Mouse (Mus musculus): ENCODE results near the gene Togaram1. TPM values are rescaled to one million over a fixed set of nuclear protein-coding genes. Genes with fewer than 3 reads are reported as not detected.

The Togaram1 gene
- polyA plus RNA-seq, 1 experiment from 2014 or later, result 26.4 TPM

GRCm38 (mm10) chr12:64968067-64968466 lies 2.5 kb downstream of the Togaram1 start:
- 11% methylated on average over 2 of the region's 2 CpGs for WGBS
- Histone ChIP-seq H3K4me3 (replicated peaks; ENCODE audit: low read length) (peak overlapping the region; percentile 88), H3K36me3 (replicated peaks; ENCODE audit: control insufficient read depth, insufficient read depth) (peaks cover 5% of the 10 kb centered on the region; the same call in 1 of the 2 replicates), H3K4me1 (replicated peaks; ENCODE audit: control insufficient read depth, insufficient read depth, low read length) (peaks cover 58% of the 10 kb centered on the region), H3K27me3 (ENCODE audit: control insufficient read depth, insufficient read depth, low read length) (no peaks in the 10 kb centered on the region), H3K9ac (peak overlapping the region; percentile 86), H3K9me3 (ENCODE audit: control insufficient read depth, low read length) (no peaks in the 10 kb centered on the region), H3K27ac (no peak overlapping the region), H3K4me2 (replicated peaks) (peak overlapping the region; percentile 98)
- ATAC-seq (ENCODE audit: low FRiP score) (no peak), DNase-seq (ENCODE audit: low spot score) (no peak)

- ATAC-seq (ENCODE audit: low FRiP score) (no peak), DNase-seq (ENCODE audit: low spot score) (no peak)
- Histone ChIP-seq H3K4me3 (replicated peaks; ENCODE audit: low read length) (no peak overlapping the region), H3K4me2 (replicated peaks) (peak overlapping the region; percentile 98), H3K4me1 (replicated peaks; ENCODE audit: control insufficient read depth, insufficient read depth, low read length) (peaks cover 60% of the 10 kb centered on the region), H3K27ac (no peak overlapping the region), H3K36me3 (replicated peaks; ENCODE audit: control insufficient read depth, insufficient read depth) (peaks cover 5% of the 10 kb centered on the region; the same call in 1 of the 2 replicates), H3K27me3 (ENCODE audit: control insufficient read depth, insufficient read depth, low read length) (no peaks in the 10 kb centered on the region), H3K9ac (0 out of 2 replicates have a peak overlapping the region, but pooled peaks have one; percentile 25), H3K9me3 (ENCODE audit: control insufficient read depth, low read length) (no peaks in the 10 kb centered on the region)
Observed at GRCm38 (mm10) chr12:64971399-64971798, 5.8 kb downstream of the Togaram1 start.

GRCm38 (mm10) chr12:64972063-64972462 lies 6.5 kb downstream of the Togaram1 start:
- Histone ChIP-seq H3K9ac (no peak overlapping the region), H3K36me3 (replicated peaks; ENCODE audit: control insufficient read depth, insufficient read depth) (peaks cover 11% of the 10 kb centered on the region), H3K9me3 (ENCODE audit: control insufficient read depth, low read length) (no peaks in the 10 kb centered on the region), H3K4me3 (replicated peaks; ENCODE audit: low read length) (no peak overlapping the region), H3K4me1 (replicated peaks; ENCODE audit: control insufficient read depth, insufficient read depth, low read length) (peaks cover 55% of the 10 kb centered on the region), H3K27ac (no peak overlapping the region), H3K27me3 (ENCODE audit: control insufficient read depth, insufficient read depth, low read length) (no peaks in the 10 kb centered on the region), H3K4me2 (replicated peaks) (peak overlapping the region; percentile 98)
- ATAC-seq (ENCODE audit: low FRiP score), result no peak
- no peak for DNase-seq (ENCODE audit: low spot score)
- WGBS, result 83% methylated on average over 6 of the region's 6 CpGs

- no peak for ATAC-seq (ENCODE audit: low FRiP score)
- WGBS, result 76% methylated on average over 6 of the region's 6 CpGs
Observed at GRCm38 (mm10) chr12:64975558-64975957, 10.0 kb downstream of the Togaram1 start.

GRCm38 (mm10) chr12:64976191-64976590 lies 10.6 kb downstream of the Togaram1 start:
- Histone ChIP-seq H3K27me3 (ENCODE audit: control insufficient read depth, insufficient read depth, low read length) (no peaks in the 10 kb centered on the region), H3K4me3 (replicated peaks; ENCODE audit: low read length) (no peak overlapping the region), H3K4me2 (replicated peaks) (no peak overlapping the region), H3K9ac (no peak overlapping the region), H3K36me3 (replicated peaks; ENCODE audit: control insufficient read depth, insufficient read depth) (peaks cover 43% of the 10 kb centered on the region), H3K27ac (no peak overlapping the region), H3K9me3 (ENCODE audit: control insufficient read depth, low read length) (no peaks in the 10 kb centered on the region), H3K4me1 (replicated peaks; ENCODE audit: control insufficient read depth, insufficient read depth, low read length) (peaks cover 20% of the 10 kb centered on the region)
- DNase-seq (ENCODE audit: low spot score) (no peak), ATAC-seq (ENCODE audit: low FRiP score) (no peak)
- WGBS, result 80% methylated on average over 1 of the region's 1 CpGs

More at GRCm38 (mm10) chr12:64975558-64975957, 10.0 kb downstream of the Togaram1 start:
- no peaks in the 10 kb centered on the region for H3K27me3 ChIP-seq (ENCODE audit: control insufficient read depth, insufficient read depth, low read length)
- H3K9ac ChIP-seq, result no peak overlapping the region
- DNase-seq (ENCODE audit: low spot score), result no peak
- H3K9me3 ChIP-seq (ENCODE audit: control insufficient read depth, low read length), result no peaks in the 10 kb centered on the region
- H3K4me1 ChIP-seq (replicated peaks; ENCODE audit: control insufficient read depth, insufficient read depth, low read length), result peaks cover 27% of the 10 kb centered on the region
- H3K36me3 ChIP-seq (replicated peaks; ENCODE audit: control insufficient read depth, insufficient read depth), result peaks cover 41% of the 10 kb centered on the region
- H3K4me3 ChIP-seq (replicated peaks; ENCODE audit: low read length), result no peak overlapping the region
- H3K4me2 ChIP-seq (replicated peaks), result no peak overlapping the region
- H3K27ac ChIP-seq, result no peak overlapping the region

GRCm38 (mm10) chr12:64977518-64977917 lies 11.9 kb downstream of the Togaram1 start:
- no peak overlapping the region for H3K9ac ChIP-seq
- H3K9me3 ChIP-seq (ENCODE audit: control insufficient read depth, low read length), result no peaks in the 10 kb centered on the region
- H3K4me1 ChIP-seq (replicated peaks; ENCODE audit: control insufficient read depth, insufficient read depth, low read length), result peaks cover 9% of the 10 kb centered on the region; the same call in 1 of the 2 replicates
- no peaks in the 10 kb centered on the region for H3K27me3 ChIP-seq (ENCODE audit: control insufficient read depth, insufficient read depth, low read length)
- DNase-seq (ENCODE audit: low spot score) (no peak), ATAC-seq (ENCODE audit: low FRiP score) (no peak)
- H3K27ac ChIP-seq, result no peak overlapping the region
- H3K4me2 ChIP-seq (replicated peaks), result no peak overlapping the region
- WGBS, result 89% methylated on average over 1 of the region's 1 CpGs
- peaks cover 53% of the 10 kb centered on the region for H3K36me3 ChIP-seq (replicated peaks; ENCODE audit: control insufficient read depth, insufficient read depth)
- no peak overlapping the region for H3K4me3 ChIP-seq (replicated peaks; ENCODE audit: low read length)

- 93% methylated on average over 3 of the region's 3 CpGs for WGBS
- peaks cover 83% of the 10 kb centered on the region for H3K36me3 ChIP-seq (replicated peaks; ENCODE audit: control insufficient read depth, insufficient read depth)
Observed at GRCm38 (mm10) chr12:65007725-65008124, 42.1 kb downstream of the Togaram1 start.

GRCm38 (mm10) chr12:65022842-65023241 lies 57.2 kb downstream of the Togaram1 start:
- H3K9me3 ChIP-seq (ENCODE audit: control insufficient read depth, low read length), result no peaks in the 10 kb centered on the region
- no peak for ATAC-seq (ENCODE audit: low FRiP score)
- DNase-seq (ENCODE audit: low spot score), result no peak

More at GRCm38 (mm10) chr12:65007725-65008124, 42.1 kb downstream of the Togaram1 start:
- Histone ChIP-seq H3K27me3 (ENCODE audit: control insufficient read depth, insufficient read depth, low read length) (no peaks in the 10 kb centered on the region), H3K4me1 (replicated peaks; ENCODE audit: control insufficient read depth, insufficient read depth, low read length) (no peaks in the 10 kb centered on the region), H3K27ac (no peak overlapping the region), H3K4me2 (replicated peaks) (no peak overlapping the region), H3K4me3 (replicated peaks; ENCODE audit: low read length) (no peak overlapping the region), H3K9me3 (ENCODE audit: control insufficient read depth, low read length) (no peaks in the 10 kb centered on the region), H3K9ac (no peak overlapping the region)
- DNase-seq (ENCODE audit: low spot score) (no peak), ATAC-seq (ENCODE audit: low FRiP score) (no peak)

GRCm38 (mm10) chr12:65035839-65036189 lies 70.2 kb downstream of the Togaram1 start:
- DNase-seq (ENCODE audit: low spot score) (no peak), ATAC-seq (ENCODE audit: low FRiP score) (no peak; the same call in 1 of the 2 replicates)
- no peaks in the 10 kb centered on the region for H3K36me3 ChIP-seq (replicated peaks; ENCODE audit: control insufficient read depth, insufficient read depth)
- no peaks in the 10 kb centered on the region for H3K27me3 ChIP-seq (ENCODE audit: control insufficient read depth, insufficient read depth, low read length)
- H3K27ac ChIP-seq, result no peak overlapping the region
- peak overlapping the region; percentile 66 for H3K4me2 ChIP-seq (replicated peaks)
- H3K9me3 ChIP-seq (ENCODE audit: control insufficient read depth, low read length), result no peaks in the 10 kb centered on the region
- H3K9ac ChIP-seq, result peak overlapping the region; percentile 93; the same call in 1 of the 2 replicates
- WGBS, result 46% methylated on average over 8 of the region's 8 CpGs
- peak overlapping the region; percentile 98 for H3K4me3 ChIP-seq (replicated peaks; ENCODE audit: low read length)
- peaks cover 25% of the 10 kb centered on the region for H3K4me1 ChIP-seq (replicated peaks; ENCODE audit: control insufficient read depth, insufficient read depth, low read length)

More at GRCm38 (mm10) chr12:65022842-65023241, 57.2 kb downstream of the Togaram1 start:
- Histone ChIP-seq H3K4me2 (replicated peaks) (no peak overlapping the region), H3K27ac (no peak overlapping the region), H3K4me1 (replicated peaks; ENCODE audit: control insufficient read depth, insufficient read depth, low read length) (no peaks in the 10 kb centered on the region), H3K36me3 (replicated peaks; ENCODE audit: control insufficient read depth, insufficient read depth) (peaks cover 25% of the 10 kb centered on the region), H3K9ac (no peak overlapping the region), H3K27me3 (ENCODE audit: control insufficient read depth, insufficient read depth, low read length) (no peaks in the 10 kb centered on the region), H3K4me3 (replicated peaks; ENCODE audit: low read length) (no peak overlapping the region)
- WGBS, result 97% methylated on average over 6 of the region's 6 CpGs
